Mouse (Mus musculus) erythroid progenitor cell, adult 5-6 weeks (primary cell): ENCODE measurements at regions not wholly inside any gene's neighbourhood (a gene's known extent, or its start where the extent isn't known, plus 50 kb on each side); places are given as distances from the start of the nearest gene placed in this dataset.

Experiments used
- ATAC-seq: replicated peaks from 2 replicates; pipeline ENCODE4 v1.8.0; 2016; ENCODE audit warnings: moderate number of reproducible peaks, mild to moderate bottlenecking, moderate TSS enrichment, inconsistent platforms; ENCODE audit not compliant: poor library complexity, low FRiP score, severe bottlenecking

DNA sequence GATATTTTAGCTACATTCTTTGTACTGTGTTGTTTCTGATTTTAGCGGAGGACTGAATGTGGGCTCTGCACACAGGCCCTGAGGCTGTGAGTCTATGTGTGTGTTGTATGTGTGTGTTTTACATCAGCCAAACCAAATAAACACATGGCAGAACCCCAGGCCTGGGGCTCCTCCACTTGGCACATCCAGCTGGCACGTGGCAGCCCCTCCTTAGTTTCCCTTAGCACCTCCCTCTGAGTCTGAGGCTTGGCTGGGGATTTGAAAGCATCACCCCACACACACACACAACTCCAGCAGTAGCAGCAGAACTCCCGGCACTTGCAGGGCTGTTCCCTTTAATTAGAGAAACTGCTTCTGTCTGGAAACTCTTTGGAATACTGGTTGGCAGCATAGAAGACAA, 515.1 kb downstream of the Insc start:
- ATAC-seq: no peak

DNA sequence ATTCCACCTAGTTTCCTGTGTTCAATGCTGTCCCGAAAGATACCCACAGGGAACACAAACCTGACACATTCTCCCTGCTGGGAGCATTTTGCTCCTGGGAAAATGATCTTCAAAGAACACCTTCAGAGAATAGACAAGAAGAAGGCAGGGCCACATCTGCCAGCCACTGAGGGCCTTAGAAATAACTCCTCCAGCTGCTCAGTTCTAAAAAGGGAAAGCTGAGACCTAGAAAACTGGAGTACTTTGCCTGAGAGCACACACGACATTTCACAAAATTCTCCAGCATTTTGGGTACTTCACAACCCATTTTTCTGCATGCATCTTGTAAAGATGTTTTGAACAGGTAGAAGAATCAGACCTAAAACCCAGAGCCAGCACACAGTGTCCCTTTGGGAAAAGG, 519.6 kb downstream of the Insc start:
- no peak for ATAC-seq

GRCm38 (mm10) chr7:115266141-115266540, 522.6 kb downstream of the Insc start:
- no peak for ATAC-seq

- no peak for ATAC-seq
These were observed 527.3 kb downstream of the Insc start for GRCm38 (mm10) chr7:115270803-115271202.

GRCm38 (mm10) chr7:115274836-115275235, 531.3 kb downstream of the Insc start:
- no peak for ATAC-seq

GRCm38 (mm10) chr7:115290801-115291417, 547.4 kb downstream of the Insc start:
- no peak for ATAC-seq

- no peak for ATAC-seq
These were observed 551.2 kb downstream of the Insc start for GRCm38 (mm10) chr7:115294655-115295230.

DNA sequence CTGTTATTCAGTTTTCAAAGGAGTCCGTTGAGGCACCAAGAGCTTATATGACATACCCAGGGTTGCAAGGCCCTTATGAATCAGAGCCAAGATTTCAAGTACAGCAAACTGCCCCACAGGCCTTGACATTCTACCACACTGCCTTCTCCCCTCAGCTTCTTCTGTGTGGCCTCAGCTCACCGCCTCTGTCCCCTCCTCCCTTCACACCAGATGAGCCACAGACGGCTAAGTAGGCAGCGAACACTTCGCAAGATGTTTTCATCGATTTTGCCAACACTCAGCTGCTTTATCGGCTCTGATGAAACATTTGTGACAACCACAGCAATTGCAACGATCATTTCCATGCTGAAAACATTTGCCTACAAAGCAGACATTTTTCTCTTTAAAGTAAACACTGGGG, 556.7 kb downstream of the Insc start:
- no peak for ATAC-seq

- ATAC-seq: no peak
These were observed 564.9 kb downstream of the Insc start for GRCm38 (mm10) chr7:115308377-115308776.

DNA sequence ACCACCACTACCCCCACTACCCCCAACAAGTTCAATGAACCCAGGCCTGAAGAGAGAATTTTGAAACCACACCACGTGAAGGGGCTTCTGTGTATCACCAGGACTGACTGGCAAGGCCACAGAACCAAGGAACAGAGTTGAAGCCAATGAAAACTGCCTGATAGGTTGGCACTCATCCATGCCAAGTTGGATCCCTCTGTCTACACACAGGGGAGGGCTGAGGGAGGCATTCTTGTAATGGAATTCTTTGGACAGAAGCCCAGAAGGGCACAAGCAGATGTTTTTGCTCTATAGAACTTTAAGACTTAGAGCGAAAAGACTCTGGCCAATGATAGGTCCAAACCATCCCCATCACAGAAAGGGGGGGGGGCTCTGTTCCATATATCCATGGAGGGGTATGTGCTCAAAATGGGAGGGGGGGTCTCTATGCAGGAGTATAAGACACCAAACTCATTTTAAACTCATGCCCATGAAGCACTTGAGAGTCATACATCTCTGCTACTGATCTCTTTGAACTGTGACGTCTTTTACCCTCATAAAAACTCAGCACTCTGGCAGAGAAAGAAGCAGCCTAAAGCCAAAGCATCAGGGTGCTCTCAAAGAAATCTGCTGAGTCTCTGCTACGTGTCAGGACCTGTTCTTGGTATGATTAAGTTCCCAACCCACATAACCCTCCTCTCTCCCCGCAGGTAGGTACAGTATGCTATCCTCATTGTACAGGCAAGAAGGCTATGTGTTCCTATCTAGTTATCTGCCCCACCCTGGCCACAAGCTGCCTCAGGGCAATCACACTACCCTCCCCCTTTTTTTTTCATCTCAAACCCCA, 567.1 kb downstream of the Insc start:
- no peak for ATAC-seq

GRCm38 (mm10) chr7:115319504-115319903, 576.0 kb downstream of the Insc start:
- ATAC-seq: no peak

- ATAC-seq: no peak
These were observed 579.5 kb downstream of the Insc start for GRCm38 (mm10) chr7:115322989-115323388.

DNA sequence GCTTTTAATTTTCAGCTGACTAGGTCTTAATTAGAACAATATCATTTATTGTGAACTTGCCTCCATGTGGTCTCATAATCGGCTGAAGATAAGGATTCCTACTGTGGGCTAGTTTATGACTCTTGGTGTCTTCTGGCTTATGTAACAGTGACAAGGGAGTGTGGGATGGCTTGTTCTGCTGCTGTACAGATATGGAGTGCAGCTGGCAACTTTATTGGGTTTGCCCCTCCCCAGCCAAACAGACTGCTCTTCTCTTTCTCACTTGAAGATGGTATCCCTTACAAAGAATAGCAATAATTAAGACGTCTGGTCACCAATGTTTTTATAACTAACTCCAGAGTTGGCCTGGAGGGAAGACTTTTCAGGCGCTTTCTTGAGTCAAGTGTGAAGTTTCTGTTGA, 584.8 kb downstream of the Insc start:
- no peak for ATAC-seq

- ATAC-seq: no peak
These were observed 588.2 kb downstream of the Insc start for GRCm38 (mm10) chr7:115331698-115332097.

DNA sequence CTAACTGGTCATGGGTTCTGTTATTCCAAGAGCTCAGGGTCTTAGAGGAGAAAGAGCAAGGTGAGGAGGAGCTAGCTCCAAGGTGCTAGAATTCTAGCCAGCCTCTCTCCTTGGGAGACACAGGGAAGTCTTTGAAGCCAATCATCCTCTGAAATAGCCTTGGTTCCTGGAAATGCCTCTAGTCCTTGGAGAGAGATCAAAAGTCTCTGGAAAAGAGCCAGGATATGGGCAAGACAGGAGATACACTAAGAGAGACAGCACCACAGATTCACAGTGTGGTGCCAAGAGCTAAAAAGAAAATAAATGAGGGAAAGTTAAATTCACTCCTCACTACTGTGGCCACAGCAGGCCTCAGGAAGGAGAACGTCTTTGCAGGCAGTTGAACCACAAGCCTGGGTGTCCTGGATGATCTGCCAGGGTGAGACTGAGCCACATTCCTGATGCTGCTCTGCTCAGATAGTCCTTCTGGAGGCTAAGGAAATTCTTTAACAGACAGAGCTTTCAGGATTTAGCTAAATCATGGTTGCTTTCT, 589.6 kb downstream of the Insc start:
- no peak for ATAC-seq

DNA sequence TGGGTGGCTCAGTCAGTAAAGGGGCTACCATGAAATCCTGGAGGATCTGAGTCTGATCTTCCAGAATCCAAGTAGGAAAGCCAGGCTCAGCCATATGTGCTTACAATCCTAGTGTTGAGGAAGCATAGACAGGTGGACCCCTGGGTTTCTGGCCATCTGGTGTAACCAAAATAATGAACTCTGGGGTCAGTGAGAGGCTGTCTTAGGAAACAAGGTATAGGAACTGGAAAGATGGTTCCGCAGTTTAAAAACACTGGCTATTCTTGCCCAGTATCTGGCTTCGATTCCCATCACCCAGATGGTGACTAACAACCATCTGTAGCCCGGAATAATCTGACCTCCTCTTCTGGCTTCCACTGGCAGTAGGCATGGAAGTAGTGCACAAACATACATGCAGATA, 591.6 kb downstream of the Insc start:
- no peak for ATAC-seq

- no peak for ATAC-seq
These were observed 596.7 kb downstream of the Insc start for GRCm38 (mm10) chr7:115340155-115340554.

GRCm38 (mm10) chr7:115341007-115341406, 597.5 kb downstream of the Insc start:
- no peak for ATAC-seq

DNA sequence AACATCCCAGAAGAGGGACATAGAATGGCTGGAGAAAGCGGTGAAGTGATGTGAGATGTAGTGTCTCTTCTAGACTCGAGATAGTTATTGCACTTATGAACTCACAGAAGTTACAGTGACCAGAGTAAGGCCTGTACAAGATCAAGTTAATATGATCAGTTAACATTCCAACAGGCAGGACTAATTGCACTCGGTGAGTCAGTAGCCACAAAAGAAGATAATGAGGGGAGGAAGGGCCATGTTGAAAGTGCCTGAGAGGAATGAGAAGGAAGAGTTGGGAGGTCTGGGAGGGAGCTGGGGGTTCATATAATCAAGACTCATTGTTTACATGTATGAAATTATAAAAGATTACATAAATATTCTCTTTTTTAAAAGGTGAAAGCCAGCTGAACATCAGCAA, 602.3 kb downstream of the Insc start:
- no peak for ATAC-seq

GRCm38 (mm10) chr7:115358711-115359110, 615.2 kb downstream of the Insc start:
- no peak for ATAC-seq

GRCm38 (mm10) chr7:115360142-115360541, 616.6 kb downstream of the Insc start:
- ATAC-seq: no peak
